Mouse (Mus musculus) neural tube, embryonic 14.5 days (tissue): ENCODE data around the gene Zbtb11. TPM values are rescaled to one million over a fixed set of nuclear protein-coding genes. Genes with fewer than 3 reads are reported as not detected.
"Not testable (repeated sequence)": the region's sequence is repeated elsewhere in the genome, so short reads cannot be mapped to it uniquely, and the experiment has no call there.

Experiments used
- ATAC-seq: fragments of 200-750 bp; cut with Nextera tagmentation; 2 replicates; pipeline ENCODE4 v1.8.0; 2017; ENCODE audit warnings: low read depth, mild to moderate bottlenecking, moderate TSS enrichment, moderate library complexity
- H3K27ac ChIP-seq: fragments of 300-500 bp; sonication (generic); 2 replicates; pipeline ENCODE4 v1.5.1; 2014; ENCODE audit warnings: low read depth, mild to moderate bottlenecking, control low read depth, low read length, moderate library complexity, mixed read lengths
- H3K27me3 ChIP-seq: fragments of 300-500 bp; sonication (generic); 2 replicates; pipeline ENCODE4 v1.6.1; 2014; ENCODE audit warnings: low read length; ENCODE audit not compliant: control insufficient read depth, insufficient read depth
- H3K36me3 ChIP-seq: fragments of 300-500 bp; sonication (generic); 2 replicates; pipeline ENCODE4 v1.6.1; 2014; ENCODE audit warnings: low read length, mixed read lengths; ENCODE audit not compliant: control insufficient read depth, insufficient read depth
- H3K4me1 ChIP-seq: fragments of 300-500 bp; sonication (generic); 2 replicates; pipeline ENCODE4 v1.6.1; 2014; ENCODE audit warnings: low read length; ENCODE audit not compliant: control insufficient read depth, insufficient read depth
- H3K4me2 ChIP-seq: fragments of 300-500 bp; sonication (generic); 2 replicates; pipeline ENCODE4 v1.6.1; 2014; ENCODE audit warnings: mild to moderate bottlenecking, low read depth, low read length, control low read depth
- H3K4me3 ChIP-seq: fragments of 300-500 bp; sonication (generic); 2 replicates; pipeline ENCODE4 v1.5.1; 2014; ENCODE audit warnings: low read depth, low read length, control low read depth, mixed read lengths
- H3K9ac ChIP-seq: fragments of 300-500 bp; sonication (generic); replicated peaks from 2 replicates; pipeline ENCODE4 v1.6.1; 2014; ENCODE audit warnings: low read depth, mild to moderate bottlenecking, control low read depth, low read length, mixed read lengths
- H3K9me3 ChIP-seq: fragments of 300-500 bp; sonication (generic); 2 replicates; pipeline ENCODE4 v1.6.1; 2016; ENCODE audit warnings: low read length; ENCODE audit not compliant: control insufficient read depth
- WGBS: fragments of 180-500 bp; shearing (Covaris S2); extraction: QIAGEN DNeasy Blood & Tissue Kit; methylation state at CpG from one replicate; pipeline ENCODE4 v1.1.7; 2014; 5-methylcytosine and 5-hydroxymethylcytosine counted together
- polyA plus RNA-seq: library from polyadenylated mRNA; unstranded; fragments of >200 nt; fragmentation: Nextera tagmentation; extraction: Ambion mirVana; gene quantifications from 2 replicates; pipeline ENCODE4 v1.2.1, GENCODE M21; 2014

Zbtb11 gene
- polyA plus RNA-seq, 1 experiment from 2014 or later = 30.6 TPM

DNA sequence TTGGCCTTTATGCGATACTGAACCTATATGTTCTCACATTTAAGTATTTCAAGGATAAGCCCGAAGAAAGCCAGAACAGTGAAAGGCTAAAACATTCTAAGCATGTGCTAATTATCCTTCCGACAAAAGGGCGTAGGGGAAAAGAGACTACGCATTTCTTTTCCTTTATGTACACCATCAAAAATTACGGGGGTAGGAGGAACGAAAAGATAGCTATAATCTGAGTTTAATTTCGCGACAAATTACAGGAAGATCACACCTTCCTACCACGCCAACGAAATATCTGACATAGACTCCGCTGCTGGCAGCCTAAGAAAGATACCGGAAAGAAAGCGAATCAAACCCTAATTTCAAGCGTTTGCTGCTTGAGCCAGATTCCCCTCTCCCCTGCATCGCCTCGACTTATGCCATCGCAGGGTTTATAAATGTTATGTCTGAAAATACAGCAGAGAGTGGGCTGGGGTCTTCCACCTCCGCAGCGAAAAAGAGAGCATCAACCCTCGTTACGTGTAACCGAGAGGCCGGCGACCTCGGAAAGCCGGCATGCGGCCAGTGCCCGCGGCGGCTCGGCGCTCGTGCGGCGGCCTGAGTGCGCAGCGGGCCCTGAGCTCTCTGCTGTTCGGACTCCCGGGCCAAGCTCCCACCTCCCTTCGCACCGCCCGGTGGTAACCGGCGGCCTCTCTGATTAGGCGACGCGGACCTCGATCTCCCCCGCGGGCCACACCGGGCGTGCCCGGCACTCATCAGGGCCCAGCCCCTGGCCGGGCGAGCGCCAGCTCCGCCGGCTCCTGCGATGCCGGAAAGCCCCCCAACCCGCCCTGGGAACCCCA lies 55.3 kb downstream of the Zbtb11 start:
- Histone ChIP-seq H3K4me2 (peak overlapping the region; percentile 82), H3K36me3 (peaks cover 6% of the 10 kb centered on the region; the same call in 1 of the 2 replicates), H3K27ac (peak overlapping the region; percentile 84), H3K4me1 (peaks cover 15% of the 10 kb centered on the region), H3K4me3 (peak overlapping the region; percentile 62), H3K27me3 (no peaks in the 10 kb centered on the region), H3K9me3 (no peaks in the 10 kb centered on the region), H3K9ac (peak overlapping the region; percentile 75)
- ATAC-seq = peak; percentile 88
- under 1% methylated on average over 62 of the region's 62 CpGs for WGBS

DNA sequence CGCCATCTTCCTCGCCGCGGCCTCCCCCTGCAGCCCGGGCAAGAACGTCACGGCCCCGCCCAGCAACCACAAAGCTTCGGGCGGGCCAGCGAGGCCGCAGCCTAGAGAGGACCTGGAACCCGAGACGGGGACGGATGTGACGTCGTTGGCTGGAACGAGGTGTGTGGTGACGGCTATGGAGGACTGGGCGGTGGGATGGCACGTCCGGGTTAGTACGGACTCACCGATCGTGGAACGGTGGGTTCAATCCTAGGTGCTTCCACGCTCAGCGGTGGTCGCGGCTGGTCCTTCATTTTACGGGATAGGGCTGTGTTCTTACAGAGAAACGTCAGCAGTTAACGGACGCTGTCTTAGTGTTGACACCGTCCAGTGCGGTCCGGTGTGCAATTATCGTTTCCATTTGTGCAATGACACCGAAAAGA lies 56.0 kb downstream of the Zbtb11 start, which contains the start of gene Pcnp:
Gene Pcnp (minus strand): TSS at position 79 of the 422 bp plus-strand sequence.
- Histone ChIP-seq H3K4me2 (peak within 1 kb of the TSS; percentile 82), H3K4me3 (peak within 1 kb of the TSS; percentile 62), H3K27ac (peak within 1 kb of the TSS; percentile 84), H3K4me1 (peaks cover 15% of the 10 kb centered on the region), H3K27me3 (no peaks in the 10 kb centered on the region), H3K36me3 (peaks cover 9% of the 10 kb centered on the region; the same call in 1 of the 2 replicates), H3K9ac (peak within 1 kb of the TSS; percentile 75), H3K9me3 (no peaks in the 10 kb centered on the region)
- ATAC-seq = peak; percentile 100
- WGBS = under 1% methylated on average over 38 of the region's 39 CpGs

DNA sequence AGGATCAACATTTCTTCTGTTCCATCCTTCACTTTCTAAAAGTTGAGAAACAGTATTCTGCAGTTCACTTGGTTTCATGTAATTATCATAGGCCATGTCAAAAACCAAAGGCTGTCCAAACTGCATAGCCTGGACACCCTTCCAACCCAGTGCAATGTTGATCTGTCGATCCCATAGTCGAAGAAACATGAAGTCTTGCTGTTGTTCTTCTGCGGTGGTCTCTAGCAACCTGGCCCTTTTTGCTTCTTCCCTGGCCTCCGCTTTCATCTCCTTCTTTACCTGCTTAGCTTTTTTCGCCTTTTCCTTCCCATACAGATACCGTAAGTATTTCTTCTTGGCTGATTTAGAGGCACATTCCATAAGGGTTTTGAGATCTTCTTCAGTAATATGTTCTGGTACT lies 60.9 kb downstream of the Zbtb11 start:
- Histone ChIP-seq H3K9me3 (no peaks in the 10 kb centered on the region), H3K27me3 (no peaks in the 10 kb centered on the region), H3K4me3 (no peak overlapping the region), H3K27ac (no peak overlapping the region), H3K4me2 (no peak overlapping the region), H3K36me3 (peaks cover 9% of the 10 kb centered on the region; the same call in 1 of the 2 replicates), H3K4me1 (peaks cover 17% of the 10 kb centered on the region), H3K9ac (no peak overlapping the region)
- 96% methylated on average over 6 of the region's 6 CpGs for WGBS
- no peak for ATAC-seq

DNA sequence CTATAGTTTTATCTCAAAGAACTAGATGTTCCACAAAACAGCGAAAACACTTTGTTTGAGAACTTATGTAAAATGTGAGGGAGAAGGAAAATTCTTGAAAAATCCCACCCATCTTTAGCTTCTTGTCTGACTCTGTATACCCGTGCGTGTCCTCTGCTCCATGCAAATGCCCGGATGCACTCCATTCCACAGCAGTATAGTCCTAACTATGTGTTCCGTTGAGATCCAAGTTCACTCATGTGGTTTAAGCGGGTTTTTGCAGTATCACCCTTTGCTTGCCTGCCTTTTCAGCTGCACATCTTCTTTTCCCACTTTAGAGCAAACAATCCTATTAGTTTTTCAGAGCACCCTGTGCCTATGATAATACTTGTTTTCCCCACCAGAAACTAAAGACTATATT lies 62.8 kb downstream of the Zbtb11 start:
- ATAC-seq = no peak
- peak overlapping the region; percentile 84; the same call in 1 of the 2 replicates for H3K9ac ChIP-seq
- peaks cover 9% of the 10 kb centered on the region; the same call in 1 of the 2 replicates for H3K36me3 ChIP-seq
- H3K4me3 ChIP-seq = peak overlapping the region; percentile 88
- no peaks in the 10 kb centered on the region for H3K9me3 ChIP-seq
- H3K27ac ChIP-seq = no peak overlapping the region
- peaks cover 11% of the 10 kb centered on the region for H3K4me1 ChIP-seq
- peak overlapping the region; percentile 66 for H3K4me2 ChIP-seq
- H3K27me3 ChIP-seq = no peaks in the 10 kb centered on the region
- 67% methylated on average over 6 of the region's 6 CpGs for WGBS

DNA sequence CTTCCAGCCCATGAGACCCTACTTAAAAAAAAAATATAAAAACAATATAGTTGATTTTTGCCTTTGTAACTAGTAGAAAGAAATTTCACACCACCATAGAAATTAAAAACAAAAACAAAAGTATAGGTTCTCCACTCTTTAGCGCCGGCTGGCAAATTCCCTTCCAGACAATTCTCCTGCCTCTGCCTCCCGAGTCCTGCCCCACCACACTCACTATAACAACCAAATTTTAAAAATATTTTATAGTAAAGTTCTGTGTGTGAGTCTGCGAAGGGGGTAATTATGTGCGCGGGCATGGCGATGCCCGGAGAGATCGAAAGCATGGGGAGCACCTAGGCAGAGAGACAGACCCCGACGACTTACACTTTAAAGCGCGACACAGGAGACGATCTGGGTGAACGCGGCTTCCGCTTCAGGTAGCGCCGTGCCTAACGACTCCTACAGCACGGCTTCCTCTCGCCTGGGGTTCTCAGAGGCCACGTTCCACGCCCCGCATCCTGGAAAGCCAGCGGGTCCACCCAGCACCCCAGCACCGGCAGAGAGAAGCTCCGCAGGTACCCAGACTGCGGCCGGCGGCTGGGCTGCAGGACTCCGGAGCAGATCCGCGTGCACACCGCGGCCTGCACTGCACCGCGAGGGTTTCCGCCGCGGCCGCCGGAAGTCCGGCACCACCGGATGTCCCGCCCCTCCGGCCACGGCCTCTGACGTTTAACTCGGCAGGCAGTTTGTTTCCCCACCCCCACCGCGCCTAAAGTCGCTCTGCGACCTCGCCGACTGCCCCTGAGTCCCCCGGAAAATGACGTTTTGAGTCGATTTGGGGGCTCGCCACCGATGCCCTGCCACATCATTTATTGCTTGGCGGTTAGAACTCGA lies 63.7 kb downstream of the Zbtb11 start, which contains the start of gene Trmt10c:
Gene Trmt10c (minus strand): TSS at position 682 of the 873 bp plus-strand sequence.
- Histone ChIP-seq H3K27ac (peak within 1 kb of the TSS; percentile 88), H3K9me3 (no peaks in the 10 kb centered on the region), H3K4me3 (peak within 1 kb of the TSS; percentile 88), H3K27me3 (no peaks in the 10 kb centered on the region), H3K4me2 (peak within 1 kb of the TSS; percentile 66), H3K4me1 (peaks cover 11% of the 10 kb centered on the region), H3K9ac (peak within 1 kb of the TSS; percentile 84), H3K36me3 (peaks cover 9% of the 10 kb centered on the region; the same call in 1 of the 2 replicates)
- under 1% methylated on average over 63 of the region's 63 CpGs for WGBS
- peak; percentile 100 for ATAC-seq

DNA sequence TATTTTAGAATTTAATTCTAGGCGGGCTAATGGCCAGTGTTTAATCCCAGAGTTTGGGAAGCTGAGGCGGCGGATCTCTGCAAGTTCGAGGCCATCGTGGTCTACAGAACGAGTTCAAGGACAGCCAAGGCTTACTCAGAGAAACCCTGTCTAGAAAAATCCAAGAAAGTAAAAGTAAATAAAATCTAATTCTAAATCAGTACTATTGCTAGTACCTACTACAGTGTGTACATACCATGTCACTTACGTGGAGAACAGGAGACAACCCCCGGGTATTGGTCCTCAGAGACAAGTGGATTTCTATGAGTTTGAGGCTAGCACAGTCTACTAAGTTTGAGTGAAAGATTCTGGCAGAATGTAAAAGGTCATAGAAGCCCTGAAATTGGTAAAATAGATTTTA lies 64.4 kb downstream of the Zbtb11 start:
- H3K36me3 ChIP-seq = peaks cover 5% of the 10 kb centered on the region; the same call in 1 of the 2 replicates
- H3K9ac ChIP-seq = peak overlapping the region; percentile 84
- H3K27me3 ChIP-seq = no peaks in the 10 kb centered on the region
- peak overlapping the region; percentile 88 for H3K27ac ChIP-seq
- peak overlapping the region; percentile 66 for H3K4me2 ChIP-seq
- no peaks in the 10 kb centered on the region for H3K9me3 ChIP-seq
- peak overlapping the region; percentile 88 for H3K4me3 ChIP-seq
- WGBS = 31% methylated on average over 8 of the region's 8 CpGs
- ATAC-seq = peak; percentile 29
- H3K4me1 ChIP-seq = peaks cover 11% of the 10 kb centered on the region

DNA sequence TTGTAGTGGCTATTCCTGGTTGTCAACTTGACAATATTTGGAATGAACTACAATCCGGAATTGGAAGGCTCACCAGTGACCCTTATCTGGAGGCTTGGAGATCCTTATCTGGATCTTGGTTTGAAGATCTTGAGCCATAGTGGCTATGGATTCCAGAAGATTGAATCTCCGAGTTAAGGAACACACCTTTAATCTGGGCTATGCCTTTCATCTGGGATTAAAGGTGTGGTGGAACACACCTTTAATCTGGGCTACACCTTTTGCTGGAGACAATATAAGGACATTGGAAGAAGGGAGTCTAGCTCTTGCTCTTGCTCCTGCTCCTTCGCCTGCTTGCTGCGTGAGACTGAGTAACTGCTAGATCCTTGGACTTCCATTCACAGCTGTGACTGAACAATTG lies 74.4 kb downstream of the Zbtb11 start, which contains the start of gene Senp7:
Gene Senp7 (plus strand): TSS at position 301 of the 400 bp plus-strand sequence.
- no CpG with 5 or more reads among the region's 4 CpGs for WGBS
- ATAC-seq, H3K27me3 ChIP-seq, H3K9ac ChIP-seq, H3K4me2 ChIP-seq, H3K36me3 ChIP-seq, H3K4me1 ChIP-seq, H3K27ac ChIP-seq, H3K4me3 ChIP-seq, H3K9me3 ChIP-seq: not testable (repeated sequence)

DNA sequence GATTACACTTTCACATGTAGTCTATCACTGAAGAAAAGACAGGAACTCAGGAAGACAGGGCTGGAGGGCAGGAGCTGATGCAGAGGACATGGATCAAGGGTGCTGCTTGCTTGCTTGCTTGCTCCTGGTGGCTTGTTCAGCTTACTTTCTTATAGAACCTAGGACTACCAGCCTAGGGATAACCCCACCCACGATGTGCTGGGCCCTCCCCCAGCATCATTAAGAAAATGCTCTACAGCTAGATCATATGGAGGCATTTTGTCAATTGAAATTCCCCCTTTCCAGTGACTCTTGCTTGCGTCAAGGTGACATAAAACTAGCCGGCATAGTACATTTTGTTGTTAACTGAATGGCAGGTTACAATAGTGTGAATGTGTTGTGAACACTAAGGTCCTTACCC lies 82.2 kb downstream of the Zbtb11 start:
- no peaks in the 10 kb centered on the region for H3K36me3 ChIP-seq
- WGBS = 88% methylated on average over 3 of the region's 3 CpGs

More for the DNA sequence above, 82.2 kb downstream of the Zbtb11 start:
- H3K9ac ChIP-seq = no peak overlapping the region
- H3K4me1 ChIP-seq = no peaks in the 10 kb centered on the region
- no peak for ATAC-seq
- H3K27me3 ChIP-seq = no peaks in the 10 kb centered on the region
- H3K4me3 ChIP-seq = no peak overlapping the region
- H3K4me2 ChIP-seq = no peak overlapping the region
- no peaks in the 10 kb centered on the region for H3K9me3 ChIP-seq
- no peak overlapping the region for H3K27ac ChIP-seq
